Comparison of ENCODE assay signal across 8 mouse cellular contexts in the genomic region with DNA sequence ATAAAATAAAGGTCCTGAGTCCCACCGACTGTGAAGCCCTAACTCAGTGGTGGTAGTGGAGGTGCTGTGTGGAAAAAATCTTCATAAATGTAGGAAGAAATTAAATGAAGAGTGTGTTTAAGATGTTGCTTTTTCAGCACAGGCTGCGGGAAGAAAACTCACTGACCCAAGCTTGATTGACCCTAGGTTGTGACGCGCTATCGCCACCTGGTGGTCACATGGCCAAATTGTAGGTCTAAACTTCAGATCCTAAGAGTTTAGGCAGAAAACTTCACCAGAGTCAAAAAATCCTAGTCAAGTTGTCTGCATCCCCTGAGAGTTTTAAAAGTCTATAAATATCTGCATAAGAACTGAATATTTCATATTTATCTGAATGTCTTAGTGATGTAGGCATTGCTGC.
A peak's percentile ranks its signal among the peaks of the same experiment; 100 is the strongest.
DNase-seq lines count a peak whose midpoint lies in the region.

No protein-coding gene starts in this region.

- peak; percentile 51 for DNase-seq in gastrocnemius, adult 18-20 months (ENCODE audit: low spot score)
- no peak for DNase-seq in gastrocnemius, postnatal 25 days
- DNase-seq in retina, embryonic 14.5 days (ENCODE audit: low spot score), result peak; percentile 65
- DNase-seq in retina, postnatal 1 day, result no peak
- peak; percentile 12 for DNase-seq in c-Kit-positive CD71-negative TER-119-negative erythroid progenitor cells, embryonic 14.5 days (ENCODE audit: low read depth)
- peak; percentile 51 to 54 for DNase-seq in kidney, postnatal 4 days
- DNase-seq in skeletal muscle tissue, adult 2 months (ENCODE audit: low read depth, low spot score), result peak; percentile 64
- no peak for DNase-seq in spleen, adult 12 weeks (ENCODE audit: low spot score)

Comparison
In these comparisons a context has a peak if more than half of its experiments do, and no peak if none do; other contexts are left out.
1. DNase-seq: peak in gastrocnemius, adult 18-20 months (single experiment), retina, embryonic 14.5 days (single experiment), c-Kit-positive CD71-negative TER-119-negative erythroid progenitor cells, embryonic 14.5 days (single experiment), kidney, postnatal 4 days (2 of 2) and skeletal muscle tissue, adult 2 months (single experiment); none in gastrocnemius, postnatal 25 days (single experiment), retina, postnatal 1 day (single experiment) and spleen, adult 12 weeks (single experiment).